Mouse (Mus musculus): ENCODE data around the gene Dirc2. TPM values are rescaled to one million over a fixed set of nuclear protein-coding genes. Genes with fewer than 3 reads are reported as not detected.
A peak's percentile ranks its signal among the peaks of the same experiment; 100 is the strongest.

Dirc2 gene
- total RNA-seq (2021) = 10 to 100 TPM; 47.1 to 50.2 TPM

DNA sequence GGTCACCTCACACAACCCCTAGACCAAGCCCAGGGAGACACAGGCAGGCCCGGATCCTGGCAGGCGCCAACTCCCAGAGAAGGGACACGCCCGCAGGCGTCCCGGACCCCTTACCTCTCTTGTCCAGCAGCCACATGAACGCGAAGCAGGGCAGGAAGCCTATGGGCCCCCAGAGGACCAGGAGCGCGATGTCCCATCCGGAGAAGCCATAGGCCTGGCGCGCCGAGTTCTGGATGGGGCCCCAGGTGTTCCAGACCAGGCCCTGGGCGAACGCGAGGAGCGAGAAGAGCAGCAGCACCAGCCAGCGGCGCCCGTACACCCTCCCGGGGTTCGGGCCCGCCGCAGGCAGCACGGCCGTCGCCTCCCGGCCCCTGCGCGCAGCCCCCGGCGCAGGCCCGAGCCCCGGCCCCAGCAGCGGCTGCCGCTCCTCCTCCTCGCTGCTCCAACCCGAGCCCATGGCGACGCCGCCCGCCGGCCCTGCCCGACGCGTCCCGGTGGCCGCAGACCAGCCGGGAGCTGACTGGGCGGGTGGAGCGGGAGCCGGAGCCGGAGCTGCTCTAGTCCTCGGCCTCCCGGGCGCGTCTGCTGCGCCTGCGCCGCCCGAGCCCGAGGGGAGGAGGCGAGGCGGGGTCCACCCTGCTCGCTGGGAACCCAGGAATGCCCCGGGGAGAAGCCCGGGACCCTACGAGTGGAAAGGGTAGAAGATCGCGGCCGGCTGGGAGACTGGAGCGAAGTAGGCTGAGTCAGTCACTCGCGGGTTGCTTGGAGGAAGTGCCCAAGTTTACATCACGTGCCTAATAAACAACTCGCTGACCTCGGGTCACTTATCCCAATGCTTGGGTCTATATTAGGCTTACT, at the start of gene Dirc2:
Gene Dirc2 (minus strand): TSS at position 572 of the 858 bp plus-strand sequence.
- DNase-seq = peak; percentile 84 to 86
- intact Hi-C loops (cut with DNase I) = loop anchor here (1.0 kb wide), 1 partner anchor 49 kb away; no protein-coding TSS in a partner anchor

GRCm38 (mm10) chr16:35817255-35818089, 48.3 kb upstream of the Dirc2 start:
- intact Hi-C loops (cut with DNase I) = loop anchor here (1.0 to 5.0 kb wide), 4 partner anchors 48 to 500 kb away; partner anchors contain the start of genes Dirc2 and Sema5b

GRCm38 (mm10) chr16:35813119-35813518, 44.0 kb upstream of the Dirc2 start:
- intact Hi-C loops (cut with DNase I) = no loop called here

More at GRCm38 (mm10) chr16:35817255-35818089, 48.3 kb upstream of the Dirc2 start:
- DNase-seq = peak; percentile 87 to 91

GRCm38 (mm10) chr16:35808838-35809237, 39.7 kb upstream of the Dirc2 start:
- intact Hi-C loops (cut with DNase I) = no loop called here
- DNase-seq = no peak

More at GRCm38 (mm10) chr16:35813119-35813518, 44.0 kb upstream of the Dirc2 start:
- no peak for DNase-seq

DNA sequence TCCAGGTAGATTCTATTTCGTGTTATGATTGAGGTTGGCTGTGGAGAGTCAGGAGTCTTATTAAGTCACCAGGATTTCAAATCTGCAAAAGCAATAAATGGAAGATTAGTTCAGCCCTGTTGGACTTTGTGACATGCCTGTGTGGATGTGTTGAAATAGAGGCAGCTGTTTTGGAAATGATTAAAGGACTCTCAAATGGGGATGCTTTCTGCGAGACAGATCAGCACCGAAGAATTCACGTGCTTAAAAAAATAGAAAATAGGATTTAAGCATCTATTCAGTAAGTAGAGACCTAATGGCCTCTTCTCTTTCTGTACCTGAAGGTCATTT, 38.5 kb upstream of the Dirc2 start:
- no peak for DNase-seq
- intact Hi-C loops (cut with DNase I) = no loop called here

DNA sequence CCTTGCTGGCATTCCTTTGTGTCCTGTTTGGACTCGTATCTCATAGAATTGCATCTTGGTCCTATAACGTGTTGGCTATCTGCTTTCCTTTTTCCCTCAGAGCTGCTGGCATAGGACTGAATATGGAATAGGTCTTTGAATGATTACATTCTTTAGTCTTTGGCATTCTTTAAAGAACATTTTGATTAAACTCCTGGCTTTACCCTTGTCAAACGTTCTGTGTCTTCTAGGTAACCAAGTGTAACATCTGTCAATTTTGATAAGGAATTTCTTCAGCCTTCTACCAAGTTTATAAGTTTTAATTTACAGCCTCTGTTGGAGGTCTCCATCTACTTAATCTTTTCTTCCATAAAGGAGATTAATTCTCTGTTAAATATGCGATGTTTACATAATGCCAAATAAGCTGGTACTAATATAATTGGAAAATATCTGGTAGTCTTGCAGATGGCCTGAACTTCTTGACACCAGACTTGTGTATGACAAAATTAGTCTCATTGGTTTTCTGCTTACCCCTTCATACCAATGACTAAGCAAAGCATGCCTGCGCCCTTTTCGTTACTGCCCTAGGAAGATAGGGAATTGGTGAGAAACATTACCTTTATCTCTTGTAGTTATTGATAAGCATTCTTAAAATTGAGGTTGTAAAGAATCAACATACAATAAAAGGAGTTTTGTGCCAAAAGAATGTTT, 38.0 kb upstream of the Dirc2 start:
- DNase-seq = no peak

GRCm38 (mm10) chr16:35803723-35804122, 34.6 kb upstream of the Dirc2 start:
- intact Hi-C loops (cut with DNase I) = no loop called here
- no peak for DNase-seq

More for the DNA sequence above, 38.0 kb upstream of the Dirc2 start:
- intact Hi-C loops (cut with DNase I) = no loop called here

DNA sequence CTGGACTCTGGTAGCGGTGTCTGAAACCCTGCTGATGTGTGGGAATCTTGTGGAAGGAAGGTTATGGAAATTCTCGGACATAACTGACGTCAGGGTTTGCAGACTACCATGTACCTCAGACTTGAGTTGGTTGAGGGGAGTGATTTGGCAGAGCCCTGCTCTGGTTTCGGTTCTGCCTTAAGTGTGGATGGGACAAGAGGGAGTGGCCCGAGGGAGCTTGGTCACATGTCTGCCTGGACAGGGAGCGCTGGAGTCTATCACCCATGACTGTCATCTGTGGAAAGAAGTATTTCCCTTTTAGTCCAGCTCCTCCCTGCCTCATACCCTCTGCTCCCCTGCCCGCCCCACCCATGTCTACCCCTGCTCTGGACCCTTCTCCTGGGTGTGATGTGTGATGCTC, 33.0 kb upstream of the Dirc2 start:
- intact Hi-C loops (cut with DNase I) = no loop called here
- DNase-seq = no peak

DNA sequence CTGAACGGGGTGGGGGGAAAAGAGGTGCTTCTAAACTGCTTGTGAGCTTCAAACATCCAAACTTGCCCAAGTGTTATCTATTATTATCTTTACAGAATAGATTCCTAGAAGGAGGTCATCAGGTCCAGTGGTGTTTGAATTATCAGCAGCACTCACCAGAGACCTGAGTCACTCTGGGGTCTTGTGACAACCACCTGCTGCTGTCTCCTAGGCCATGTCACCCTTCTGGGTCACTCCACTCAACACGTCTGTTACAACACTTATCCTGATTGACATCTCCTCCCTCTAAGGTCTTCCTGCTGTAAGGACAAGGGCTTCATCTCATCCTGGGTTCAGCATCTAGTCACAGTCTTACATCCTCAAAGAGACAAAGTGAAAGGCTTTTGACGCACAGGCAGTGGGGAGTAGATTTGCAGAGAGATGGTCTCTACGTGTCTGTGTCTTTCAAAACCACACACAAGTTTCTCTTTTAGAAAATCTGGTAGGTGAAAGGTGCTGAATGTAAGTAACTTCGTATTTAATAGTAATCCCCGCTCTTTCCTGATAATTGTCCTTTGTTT, 22.9 kb upstream of the Dirc2 start:
- DNase-seq = no peak
- intact Hi-C loops (cut with DNase I) = no loop called here

DNA sequence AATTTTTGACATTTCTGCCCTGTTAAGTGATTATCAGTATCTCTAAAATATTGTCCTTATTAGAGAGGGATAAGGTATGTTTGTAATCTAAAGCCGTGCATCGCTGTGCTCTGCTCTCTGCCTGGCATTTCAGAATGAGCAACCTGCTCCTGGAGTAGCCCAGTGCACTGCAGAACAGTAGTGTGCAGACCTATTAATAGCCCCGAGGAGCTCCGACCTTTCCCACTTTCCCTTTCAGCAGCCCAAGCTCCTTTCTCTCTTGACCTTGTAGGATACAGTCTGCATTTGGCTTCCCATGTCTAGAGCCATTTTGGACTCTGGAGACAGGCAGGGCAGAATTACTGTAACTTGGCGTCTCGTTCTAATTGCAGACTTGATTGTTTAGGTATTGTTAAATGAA, 19.2 kb upstream of the Dirc2 start:
- peak; percentile 26 to 51 for DNase-seq
- intact Hi-C loops (cut with DNase I) = no loop called here

DNA sequence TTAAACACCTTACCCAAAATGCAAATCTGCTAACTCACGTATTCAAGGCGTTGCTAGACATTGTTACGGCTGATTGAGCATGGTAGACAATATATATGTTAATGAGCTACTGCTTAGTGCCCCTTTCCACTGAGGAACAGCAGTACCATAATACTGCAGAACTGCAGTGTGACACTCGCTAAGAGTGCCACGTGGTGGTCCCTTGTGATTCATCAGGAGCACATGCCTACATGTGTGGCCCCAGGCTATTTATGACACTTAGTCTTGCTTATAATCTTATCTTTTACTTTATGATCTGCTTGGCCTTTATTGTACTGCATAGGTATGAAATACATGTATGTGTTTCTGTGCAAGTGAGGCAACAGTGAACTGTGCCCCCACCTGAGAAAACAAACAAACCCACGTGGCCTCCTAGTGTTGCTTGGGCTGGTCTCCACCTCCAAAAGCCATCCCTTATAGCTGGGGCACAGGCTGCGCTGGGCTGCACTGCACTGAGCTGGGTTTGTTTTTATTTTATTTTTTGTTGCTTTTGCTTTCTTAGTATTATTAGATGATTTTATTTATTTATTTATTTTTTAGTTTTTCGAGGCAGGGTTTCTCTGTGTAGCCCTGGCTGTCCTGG, 18.5 kb upstream of the Dirc2 start:
- no peak for DNase-seq
- intact Hi-C loops (cut with DNase I) = no loop called here

GRCm38 (mm10) chr16:35787163-35787562, 18.0 kb upstream of the Dirc2 start:
- intact Hi-C loops (cut with DNase I) = no loop called here
- DNase-seq = no peak

GRCm38 (mm10) chr16:35784134-35784725, 15.1 kb upstream of the Dirc2 start:
- intact Hi-C loops (cut with DNase I) = no loop called here
- no peak for DNase-seq

DNA sequence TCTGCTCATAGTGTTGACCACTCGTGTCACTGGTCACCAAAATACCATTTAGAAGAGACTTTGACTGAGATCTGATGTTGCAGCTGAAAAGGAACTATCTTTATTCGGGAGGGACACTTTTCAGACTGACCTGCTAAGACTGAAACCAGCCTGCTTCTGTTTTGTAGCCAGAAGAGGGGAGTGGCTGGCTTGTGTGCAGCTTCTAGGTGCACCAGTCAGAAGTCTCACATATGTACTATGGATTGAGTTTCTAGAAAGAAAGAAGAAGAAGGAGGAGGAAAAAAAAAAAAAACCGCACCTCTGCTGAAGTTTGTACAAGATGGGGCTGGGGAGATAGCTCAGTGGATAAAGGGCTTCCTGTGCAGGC, 14.0 kb upstream of the Dirc2 start:
- intact Hi-C loops (cut with DNase I) = no loop called here
- no peak for DNase-seq

- intact Hi-C loops (cut with DNase I) = no loop called here
- no peak for DNase-seq
These were observed 13.5 kb upstream of the Dirc2 start for GRCm38 (mm10) chr16:35782451-35783206.

DNA sequence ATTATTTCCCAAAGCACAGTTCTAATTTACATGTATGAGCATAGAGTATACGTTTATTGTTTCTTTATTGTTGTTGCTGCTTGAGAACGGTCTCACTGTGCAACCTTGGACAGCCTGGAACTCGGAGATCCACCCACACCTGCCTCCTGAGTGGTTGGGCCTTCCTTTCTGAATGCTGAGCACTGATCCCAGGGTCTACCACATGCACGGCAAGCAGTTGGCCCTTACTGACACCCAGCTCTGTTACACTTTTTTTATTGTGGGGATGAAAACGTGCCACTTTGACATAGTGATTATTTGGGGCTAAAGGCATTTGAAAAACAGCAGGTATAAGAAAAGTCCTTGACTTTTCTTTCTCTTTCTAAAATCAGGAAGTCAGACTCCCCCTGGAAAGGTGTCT, 12.5 kb upstream of the Dirc2 start:
- intact Hi-C loops (cut with DNase I) = no loop called here
- DNase-seq = no peak

DNA sequence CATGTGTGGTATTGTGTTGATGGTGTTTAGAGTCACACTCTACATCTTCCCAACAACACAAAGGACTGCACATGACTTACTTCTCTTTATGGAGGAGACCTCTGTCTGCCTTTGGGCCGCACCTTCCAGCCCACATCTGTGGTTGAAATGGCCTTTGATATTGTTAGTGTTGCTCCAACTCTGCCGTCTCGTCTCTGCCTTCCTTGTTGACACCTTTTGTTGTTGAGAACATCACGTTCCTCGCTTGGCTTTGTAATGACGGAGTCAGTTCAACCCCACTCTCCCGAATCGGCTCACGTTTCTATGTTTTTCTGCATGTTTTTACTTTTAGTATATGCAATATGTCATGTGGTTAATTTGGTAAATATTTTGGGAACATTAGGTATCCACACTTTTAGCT, 11.9 kb upstream of the Dirc2 start:
- no peak for DNase-seq
- intact Hi-C loops (cut with DNase I) = no loop called here

GRCm38 (mm10) chr16:35779681-35780080, 10.5 kb upstream of the Dirc2 start:
- DNase-seq = no peak
- intact Hi-C loops (cut with DNase I) = no loop called here

GRCm38 (mm10) chr16:35777768-35778167, 8.6 kb upstream of the Dirc2 start:
- intact Hi-C loops (cut with DNase I) = no loop called here
- DNase-seq = no peak

Data from heart, postnatal 10 days (tissue).